Mouse (Mus musculus): ENCODE measurements at regions not wholly inside any gene's neighbourhood (a gene's known extent, or its start where the extent isn't known, plus 50 kb on each side); places are given as distances from the start of the nearest gene placed in this dataset.
A peak's percentile ranks its signal among the peaks of the same experiment; 100 is the strongest.

DNA sequence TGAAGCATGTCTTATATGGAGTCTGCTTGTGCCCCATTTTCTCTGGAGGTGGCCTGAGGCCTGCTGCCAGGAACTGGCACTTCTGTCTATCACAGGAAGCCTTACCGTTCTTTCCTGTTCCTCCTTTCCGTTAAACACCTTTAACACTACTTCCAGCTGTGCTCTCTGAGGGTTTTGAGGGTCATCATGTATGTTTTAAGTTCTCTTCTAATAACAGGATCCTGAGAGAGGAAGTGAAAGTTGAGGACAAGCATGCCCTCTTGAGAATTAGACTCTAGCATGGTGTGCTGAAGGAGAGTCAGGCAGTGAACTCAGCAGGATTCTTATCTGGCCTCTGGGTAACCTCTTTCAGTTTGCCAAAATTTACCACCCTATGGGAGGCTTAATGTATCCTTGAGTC is 418.0 kb upstream of the 9430069I07Rik start:
- no peak for DNase-seq

DNA sequence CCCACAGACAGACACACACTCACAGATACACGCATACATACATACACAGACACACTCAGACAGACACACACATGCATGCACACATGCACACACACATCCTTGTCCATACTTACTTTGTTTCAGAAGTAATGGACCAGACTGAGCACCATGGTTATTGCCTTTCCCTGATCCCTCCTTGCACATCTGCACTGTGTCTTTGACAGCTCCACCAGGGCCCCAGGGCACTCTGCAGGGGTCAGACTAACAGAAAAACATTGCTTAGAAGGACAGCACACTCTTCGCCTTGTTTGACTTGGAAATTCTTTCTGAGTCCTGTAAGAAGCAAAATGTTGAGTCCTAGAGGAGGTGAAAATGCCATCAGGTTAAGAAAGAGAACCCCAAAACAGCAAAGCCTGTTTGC is 394.1 kb upstream of the 9430069I07Rik start:
- no peak for DNase-seq

DNA sequence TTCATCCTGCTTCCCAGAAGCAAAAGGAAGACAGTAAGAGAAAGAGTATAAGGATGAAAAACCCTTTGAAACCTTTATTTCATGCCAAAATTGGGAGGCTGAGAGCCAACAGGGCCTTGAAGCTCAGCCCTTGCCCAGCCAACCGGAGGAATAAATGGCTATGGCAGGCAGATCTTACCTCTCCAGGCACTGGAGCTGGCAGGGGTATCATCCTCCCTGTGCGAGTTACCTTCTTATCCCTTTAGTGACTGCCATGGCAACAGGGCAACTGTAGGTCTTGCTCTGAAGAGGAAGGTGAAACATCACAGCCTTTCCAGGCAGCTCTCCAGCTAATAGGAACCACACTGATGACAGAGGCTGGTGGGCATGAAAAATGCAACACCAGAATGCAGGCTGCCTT is 393.3 kb upstream of the 9430069I07Rik start:
- no peak for DNase-seq

DNA sequence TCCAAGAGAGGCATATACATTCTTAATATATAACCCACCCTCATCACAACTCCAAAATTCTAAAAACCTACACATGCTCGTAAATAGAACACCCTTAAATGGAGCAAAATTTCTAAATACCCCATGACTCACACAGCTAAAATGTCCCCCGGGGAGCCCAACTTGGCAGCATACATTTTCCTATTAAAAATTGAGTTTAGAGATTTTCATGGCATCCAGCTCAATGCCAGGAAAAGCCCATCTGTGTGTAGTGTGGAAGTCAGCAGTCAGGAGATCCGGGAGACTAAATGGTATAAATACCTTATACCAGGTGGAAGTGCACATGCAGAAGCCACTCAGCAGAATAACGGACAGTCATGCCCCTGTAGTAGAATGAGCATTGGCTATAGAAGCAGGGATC is 389.4 kb upstream of the 9430069I07Rik start:
- DNase-seq: no peak

DNA sequence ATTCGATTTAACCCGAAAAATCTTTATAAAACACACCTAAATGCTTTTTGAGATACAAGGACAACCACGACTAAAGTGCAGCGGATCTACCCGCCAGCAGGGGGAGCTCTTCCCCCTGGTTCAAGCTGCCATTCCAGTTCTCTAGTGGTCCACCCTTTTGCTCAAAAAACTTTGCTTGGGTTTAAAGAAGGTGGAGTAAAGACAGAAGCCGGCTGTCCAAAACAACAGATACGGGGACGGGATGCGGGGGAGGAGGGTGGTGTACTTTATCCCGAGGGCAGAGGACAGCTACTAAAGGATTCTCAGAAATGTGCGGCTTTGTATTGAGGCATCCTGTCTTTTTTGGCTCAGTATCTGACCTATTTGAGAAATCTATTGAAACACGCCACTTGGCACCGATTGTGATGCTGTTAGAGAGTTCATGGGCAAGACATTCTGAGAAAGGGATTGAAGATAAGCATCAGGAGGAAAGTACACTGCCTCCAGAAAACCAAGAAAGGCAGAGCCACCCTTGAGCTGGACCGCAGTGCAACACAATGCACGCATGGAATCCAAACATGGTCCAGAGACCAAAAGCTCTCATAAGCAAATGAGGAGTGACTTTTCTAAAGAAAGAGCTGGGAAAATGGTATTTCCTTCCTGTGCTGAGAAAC is 385.6 kb upstream of the 9430069I07Rik start:
- DNase-seq: peak; percentile 60

DNA sequence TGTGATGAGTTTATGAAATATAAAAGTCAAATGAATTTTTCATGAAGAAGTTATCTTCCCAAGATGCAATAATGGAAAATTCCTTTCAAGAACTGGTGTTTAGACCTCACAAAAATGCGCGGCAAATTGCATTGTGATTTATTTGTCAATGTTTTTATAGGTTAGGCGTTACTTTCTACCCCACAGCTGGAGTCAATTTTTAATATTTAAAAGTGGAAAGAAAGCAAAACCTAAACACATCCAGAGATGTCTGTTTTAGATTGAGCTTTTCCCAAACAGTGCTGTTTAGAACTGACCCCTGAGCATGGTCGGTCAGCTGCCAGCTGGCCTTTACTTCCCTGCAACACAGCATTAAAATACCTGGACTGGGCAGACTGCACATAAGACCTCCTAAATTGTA is 383.8 kb upstream of the 9430069I07Rik start:
- DNase-seq: no peak

Measured in kidney, postnatal 14 days (tissue).